Mouse (Mus musculus) ovary, postnatal 14 days (tissue): ENCODE measurements around the gene Surf1.

Source experiments
- DNase-seq: peaks from one replicate; pipeline ENCODE4 v3.0.0; 2022; ENCODE audit warnings: low spot score

Surf1 gene

GRCm38 (mm10) chr2:26915927-26916728 is at the start of gene Surf1, which contains the start of gene Surf2:
Surf1 (minus strand) TSS chr2:26916530.
Surf2 (plus strand) TSS chr2:26916367.
- peak; percentile 68 for DNase-seq

- DNase-seq = no peak
These were observed 48.5 kb upstream of the Surf1 start for GRCm38 (mm10) chr2:26964724-26965370.

- DNase-seq = peak; percentile 90
These were observed 47.8 kb upstream of the Surf1 start, which contains the start of gene Rexo4 for GRCm38 (mm10) chr2:26963923-26964723. Rexo4 (minus strand) TSS chr2:26964386.

- no peak for DNase-seq
These were observed 44.4 kb upstream of the Surf1 start for GRCm38 (mm10) chr2:26960756-26961155.

GRCm38 (mm10) chr2:26957488-26957859 is 41.1 kb upstream of the Surf1 start:
- no peak for DNase-seq

GRCm38 (mm10) chr2:26956811-26957487 is 40.6 kb upstream of the Surf1 start:
- DNase-seq = no peak

- DNase-seq = no peak
These were observed 38.5 kb upstream of the Surf1 start for GRCm38 (mm10) chr2:26954735-26955395.

GRCm38 (mm10) chr2:26952866-26953265 is 36.5 kb upstream of the Surf1 start:
- DNase-seq = no peak

GRCm38 (mm10) chr2:26952193-26952592 is 35.9 kb upstream of the Surf1 start:
- DNase-seq = no peak

GRCm38 (mm10) chr2:26951346-26951905 is 35.1 kb upstream of the Surf1 start:
- no peak for DNase-seq

- no peak for DNase-seq
These were observed 34.1 kb upstream of the Surf1 start for GRCm38 (mm10) chr2:26950411-26950810.

- no peak for DNase-seq
These were observed 26.9 kb upstream of the Surf1 start for GRCm38 (mm10) chr2:26943253-26943652.

- no peak for DNase-seq
These were observed 25.2 kb upstream of the Surf1 start for GRCm38 (mm10) chr2:26941539-26941938.

GRCm38 (mm10) chr2:26936425-26936824 is 20.1 kb upstream of the Surf1 start:
- no peak for DNase-seq

- DNase-seq = no peak
These were observed 19.0 kb upstream of the Surf1 start for GRCm38 (mm10) chr2:26935286-26935685.

- DNase-seq = peak; percentile 86
These were observed 17.1 kb upstream of the Surf1 start, which contains the start of the genes Surf4 and Stkld1 for GRCm38 (mm10) chr2:26933304-26934055. Surf4 (minus strand) TSS chr2:26933928. Stkld1 (plus strand) TSS chr2:26934047.

GRCm38 (mm10) chr2:26932473-26933303 is 16.4 kb upstream of the Surf1 start:
- DNase-seq = no peak

GRCm38 (mm10) chr2:26930390-26930789 is 14.1 kb upstream of the Surf1 start:
- no peak for DNase-seq
